Mouse (Mus musculus) kidney, postnatal 36 days (tissue): ENCODE measurements at regions not wholly inside any gene's neighbourhood (a gene's known extent, or its start where the extent isn't known, plus 50 kb on each side); places are given as distances from the start of the nearest gene placed in this dataset.
A peak's percentile ranks its signal among the peaks of the same experiment; 100 is the strongest.

Experiments
- DNase-seq, 2 experiments: peaks; one replicate each; pipeline ENCODE4 v3.0.0; 2021 to 2022; ENCODE audit warnings: mixed read lengths in 2 of 2

DNA sequence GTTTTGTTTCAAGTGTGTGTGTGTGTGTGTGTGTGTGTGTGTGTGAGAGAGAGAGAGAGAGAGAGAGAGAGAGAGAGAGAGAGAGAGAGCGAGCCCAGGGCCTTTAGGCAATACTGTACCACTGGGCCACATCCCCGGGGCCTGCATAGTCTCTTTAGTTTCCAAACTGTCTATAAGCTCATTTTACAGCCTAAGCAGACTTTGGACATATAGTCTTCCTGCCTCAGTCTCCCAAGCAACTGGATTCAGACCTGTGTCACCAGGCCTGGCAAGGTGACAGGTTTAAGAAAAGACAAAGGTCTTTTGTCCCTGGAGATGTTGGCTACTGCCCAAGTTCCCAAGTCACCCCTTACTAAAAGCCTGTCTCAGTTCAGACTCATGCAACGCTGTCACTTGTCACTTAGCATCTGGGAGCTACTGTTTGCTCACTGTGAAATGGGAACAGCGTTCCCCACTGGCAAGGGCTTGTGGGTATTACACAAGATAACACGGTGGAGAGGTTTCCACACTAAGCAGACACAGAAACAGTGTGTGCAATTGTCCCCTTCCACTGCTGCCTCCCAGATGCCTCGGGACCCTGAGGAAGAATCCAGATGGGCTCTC, 113.6 kb upstream of the Irf2bp2 start:
- DNase-seq = no peak

DNA sequence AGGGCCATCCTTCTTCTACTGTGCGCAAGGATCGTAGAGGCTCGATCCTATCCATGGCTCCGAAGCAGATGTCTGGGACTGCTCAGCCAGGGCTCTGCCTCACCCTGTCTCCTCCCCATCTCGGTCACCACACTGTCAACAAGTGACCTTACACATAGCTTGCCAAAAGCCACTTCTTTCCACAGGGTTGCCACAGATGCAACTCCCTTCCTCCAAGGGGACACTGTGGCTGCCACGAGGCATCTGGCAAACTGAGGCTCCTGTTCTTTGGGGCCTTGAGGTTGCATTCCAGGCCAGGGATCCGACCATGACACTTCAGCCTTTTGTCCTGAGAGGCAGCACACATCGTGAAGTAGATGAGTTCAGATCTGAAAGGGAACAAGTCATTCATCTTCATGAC, 112.5 kb upstream of the Irf2bp2 start:
- no peak for DNase-seq

DNA sequence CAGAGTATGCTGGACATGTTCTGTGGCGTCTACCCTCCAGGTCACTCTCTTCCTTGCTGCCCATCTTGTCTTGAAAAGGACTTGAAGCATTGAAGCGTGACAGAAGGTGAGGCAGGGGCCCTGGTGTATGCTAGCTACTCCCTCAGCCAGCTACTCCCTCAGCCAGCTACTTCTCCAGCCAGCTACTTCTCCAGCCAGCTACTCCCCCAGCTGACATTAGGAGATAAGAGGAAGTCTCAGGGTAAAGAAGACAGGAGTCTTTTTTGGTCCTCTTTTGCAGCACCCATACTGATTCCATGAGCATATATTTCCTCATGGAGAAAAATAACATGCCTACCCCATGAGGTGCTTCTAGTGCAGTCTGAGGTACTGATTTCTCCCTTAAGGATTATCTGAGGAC, 111.6 kb upstream of the Irf2bp2 start:
- DNase-seq = no peak

DNA sequence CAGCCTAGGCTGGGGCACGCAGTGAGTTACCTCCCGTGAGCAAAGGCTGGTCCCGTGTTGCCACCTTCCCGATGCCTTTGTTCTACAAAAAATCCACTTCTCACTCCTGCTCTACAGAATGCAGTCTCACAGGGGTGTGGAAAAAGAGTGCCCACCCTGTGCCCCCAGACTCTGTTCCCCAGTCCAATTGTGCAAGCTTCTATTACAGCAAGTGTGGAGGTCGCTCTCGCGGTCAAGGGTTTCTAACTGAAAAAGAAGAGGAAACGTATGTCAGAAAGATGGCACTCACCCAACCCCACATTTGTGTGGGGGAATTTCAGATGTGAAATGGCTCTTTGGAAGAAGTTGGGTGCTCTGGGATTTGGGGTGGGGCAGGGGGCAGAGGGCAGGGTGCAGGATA, 110.9 kb upstream of the Irf2bp2 start:
- peak in 1 of 2 experiments; percentile 35 for DNase-seq

DNA sequence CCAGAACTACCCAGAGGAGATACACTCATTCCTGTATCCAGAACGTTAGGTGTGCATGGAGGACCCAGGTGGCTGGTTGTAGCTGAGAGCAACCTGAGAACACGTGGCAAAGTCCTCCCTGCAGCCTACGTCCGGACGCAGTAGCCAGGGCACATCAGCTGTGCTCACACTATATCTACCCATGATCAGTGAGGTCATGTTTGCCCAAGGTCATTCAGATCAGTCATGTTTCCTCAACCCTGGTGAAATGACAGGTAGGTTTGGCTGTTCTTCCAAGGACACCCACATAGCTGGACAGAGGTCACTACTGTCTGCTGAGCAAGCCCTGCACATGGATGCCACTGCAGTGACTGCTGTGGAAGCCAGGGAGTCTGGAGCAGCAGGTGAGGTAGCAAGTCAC, 109.8 kb upstream of the Irf2bp2 start:
- DNase-seq = no peak

DNA sequence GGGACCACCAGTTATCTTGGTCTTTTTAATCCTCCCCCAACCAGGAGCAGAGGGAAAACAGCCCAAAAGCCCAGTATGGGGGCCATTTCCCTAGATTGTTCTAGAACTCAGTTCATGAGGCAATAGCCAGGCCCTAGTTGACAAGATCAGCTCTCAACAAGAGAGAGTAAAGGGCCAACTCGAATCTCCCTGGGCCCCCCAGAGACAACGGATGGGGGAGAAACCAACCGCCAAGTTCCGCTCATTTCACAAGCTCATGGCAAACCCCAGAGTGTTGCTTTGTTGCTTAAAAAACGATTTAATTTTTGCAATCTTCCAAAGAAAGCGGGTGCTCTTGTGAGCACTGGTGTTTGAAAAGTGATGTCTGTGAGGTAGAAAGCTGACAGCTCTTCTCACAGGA, 108.5 kb upstream of the Irf2bp2 start:
- DNase-seq = no peak

DNA sequence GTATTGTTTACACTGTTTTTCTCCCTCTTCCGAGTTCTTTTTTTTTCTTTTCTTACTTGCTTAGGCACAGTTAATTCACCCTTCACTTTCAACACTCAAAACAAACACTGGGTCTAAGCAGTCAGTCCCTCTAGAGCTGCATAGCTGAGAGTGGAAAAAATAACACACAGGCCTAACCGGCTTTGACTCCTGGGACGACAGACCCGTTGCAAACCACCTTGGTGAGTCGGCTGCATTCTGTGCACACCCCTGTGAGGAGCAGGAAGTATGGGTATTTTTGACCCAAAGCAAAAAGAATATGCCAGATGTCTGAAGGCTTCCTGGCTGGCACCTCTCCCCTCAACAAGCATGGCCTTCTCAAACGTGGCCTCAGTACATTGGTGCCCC, 105.6 kb upstream of the Irf2bp2 start:
- no peak for DNase-seq

DNA sequence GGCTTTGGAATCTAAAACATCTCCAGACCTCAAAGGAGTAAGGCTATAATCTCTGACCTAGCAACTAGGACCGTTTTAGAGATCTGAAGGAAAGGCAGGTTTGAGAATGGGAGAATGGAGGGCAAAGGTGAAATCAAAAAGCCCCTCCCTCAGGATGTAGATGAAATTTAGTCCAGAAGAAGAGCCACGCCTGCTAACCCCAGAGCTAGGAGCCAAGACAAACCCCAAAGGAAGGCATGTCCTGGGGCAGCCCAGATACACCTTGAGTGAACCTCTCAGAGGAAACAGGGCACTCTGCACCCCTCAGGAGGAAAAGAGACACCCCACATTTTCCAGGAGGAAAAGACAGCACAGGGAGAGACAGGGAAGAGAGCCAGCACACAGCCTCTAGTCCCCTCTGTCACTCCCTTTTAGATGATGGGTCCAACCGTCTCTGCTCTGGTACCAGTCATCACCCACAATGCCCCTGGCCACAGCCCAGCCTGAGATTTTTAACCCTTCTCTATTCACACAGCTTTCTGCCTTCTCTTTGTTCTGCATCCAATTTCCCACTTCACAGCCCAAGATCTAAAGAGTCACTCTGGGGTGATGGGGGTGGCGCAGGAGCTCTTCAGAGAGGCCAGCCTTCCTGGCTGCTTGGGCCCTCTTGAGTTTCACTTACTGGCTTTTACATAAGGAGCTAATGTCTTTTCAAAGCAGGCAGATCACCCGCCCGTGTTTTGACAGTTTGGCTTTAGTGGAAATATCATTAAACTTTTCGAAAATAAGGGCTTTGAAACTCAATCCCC, 105.0 kb upstream of the Irf2bp2 start:
- no peak for DNase-seq

DNA sequence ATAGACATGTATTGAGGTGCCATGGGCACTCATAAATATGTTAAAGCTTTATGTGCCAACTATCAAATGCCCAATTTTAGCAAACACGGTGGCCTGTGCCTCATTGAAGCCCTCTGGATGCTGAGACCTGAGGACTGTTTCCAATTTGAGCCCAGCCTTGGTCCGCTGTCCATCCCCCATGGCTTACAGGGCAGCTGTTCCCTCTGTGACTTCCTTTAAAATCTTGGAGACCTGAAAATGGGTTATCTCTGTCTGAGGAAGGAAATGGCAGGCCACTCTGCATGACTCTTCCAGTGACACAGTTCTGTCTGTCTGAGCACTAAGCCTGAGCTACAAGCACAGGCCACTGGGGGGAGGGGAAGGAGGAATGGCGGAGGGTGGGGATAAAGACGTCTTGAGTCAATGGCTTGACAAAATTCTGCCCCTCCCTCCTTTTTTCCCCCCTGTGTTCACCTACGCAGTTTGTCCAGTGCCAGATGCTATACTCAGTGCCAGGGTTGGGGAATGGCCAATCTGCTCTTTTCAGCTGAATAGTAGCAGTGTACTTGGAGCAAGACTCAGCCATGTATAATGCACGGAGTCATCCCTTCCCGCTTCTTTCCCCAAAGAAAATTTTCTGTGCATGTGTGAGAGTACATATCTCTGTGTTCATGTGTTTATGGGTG, 102.7 kb upstream of the Irf2bp2 start:
- no peak for DNase-seq

DNA sequence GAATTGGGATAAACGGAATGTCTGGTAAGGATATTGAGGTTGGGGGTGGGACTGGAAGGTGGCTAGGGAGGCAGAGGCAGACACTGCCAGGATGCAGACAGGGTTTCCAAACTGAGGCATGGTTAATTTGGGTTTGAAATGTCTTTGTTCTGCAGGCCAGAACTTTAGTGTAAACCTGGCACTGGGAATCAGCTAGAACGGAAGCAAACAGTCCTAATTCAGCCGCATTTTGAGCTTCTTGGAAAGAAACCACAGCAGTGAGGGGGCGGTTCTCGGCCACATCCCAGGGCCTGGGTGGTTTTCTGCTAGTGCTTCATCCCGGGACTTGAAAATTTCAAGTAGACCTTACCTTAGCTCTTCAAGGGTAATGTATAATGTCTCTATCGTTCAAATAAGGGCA, 100.6 kb upstream of the Irf2bp2 start:
- DNase-seq = peak; percentile 30 to 31

DNA sequence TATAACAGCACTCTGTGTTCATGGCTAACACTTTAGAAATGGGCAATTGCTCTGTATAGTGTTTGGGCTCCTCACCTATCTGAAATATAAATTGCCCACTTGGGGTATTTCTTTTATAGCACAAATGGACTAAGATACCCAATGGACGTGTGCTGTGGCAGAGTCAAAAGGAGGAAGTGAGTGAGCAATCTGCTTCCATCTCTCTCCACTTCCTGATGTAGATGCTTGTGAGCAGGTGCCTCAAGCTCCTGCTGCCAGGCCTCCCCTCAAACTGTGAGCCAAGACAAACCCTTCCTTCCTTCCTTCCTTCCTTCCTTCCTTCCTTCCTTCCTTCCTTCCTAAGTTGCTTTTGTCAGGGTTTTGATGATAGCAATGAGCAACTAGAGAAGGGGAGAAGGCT, 99.9 kb upstream of the Irf2bp2 start:
- no peak for DNase-seq

DNA sequence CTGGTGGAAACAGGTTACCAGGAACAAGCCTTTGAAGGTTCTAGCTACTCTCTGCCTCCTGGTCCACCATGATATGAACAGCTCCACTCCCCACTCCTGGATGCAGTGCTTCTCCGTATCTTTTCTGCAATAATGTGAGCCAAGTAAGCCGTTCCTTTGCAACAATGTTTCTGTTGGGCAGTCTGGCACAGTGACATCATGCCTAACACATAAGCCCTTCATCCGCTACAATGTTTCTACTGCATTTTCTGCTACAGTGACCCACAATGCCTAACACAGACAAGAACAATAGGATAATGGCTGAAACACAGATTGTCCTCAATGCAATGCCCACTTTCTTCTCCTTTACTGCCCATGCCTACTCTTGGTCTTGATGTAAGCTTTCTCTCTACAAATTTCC, 98.9 kb upstream of the Irf2bp2 start:
- DNase-seq = no peak

DNA sequence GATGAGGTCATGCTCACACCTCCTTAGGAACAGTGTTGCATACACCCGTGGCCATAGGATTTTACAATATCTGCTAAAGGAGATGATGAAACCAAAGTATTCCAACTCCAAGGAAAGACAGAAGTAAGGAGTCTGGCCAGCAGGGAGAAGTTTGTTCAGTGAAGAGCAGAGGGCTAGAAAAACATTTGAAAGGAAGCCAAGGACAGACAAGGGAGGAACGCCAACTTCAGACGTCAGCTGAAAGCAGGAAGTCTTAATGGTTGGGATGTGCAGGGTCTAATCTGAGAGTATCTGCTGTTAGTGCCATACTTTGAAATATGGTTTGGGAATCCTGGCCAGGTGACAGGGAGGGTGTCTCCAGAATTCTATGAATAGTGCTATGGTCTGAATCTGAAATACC, 98.5 kb upstream of the Irf2bp2 start:
- DNase-seq = peak; percentile 65 to 81

DNA sequence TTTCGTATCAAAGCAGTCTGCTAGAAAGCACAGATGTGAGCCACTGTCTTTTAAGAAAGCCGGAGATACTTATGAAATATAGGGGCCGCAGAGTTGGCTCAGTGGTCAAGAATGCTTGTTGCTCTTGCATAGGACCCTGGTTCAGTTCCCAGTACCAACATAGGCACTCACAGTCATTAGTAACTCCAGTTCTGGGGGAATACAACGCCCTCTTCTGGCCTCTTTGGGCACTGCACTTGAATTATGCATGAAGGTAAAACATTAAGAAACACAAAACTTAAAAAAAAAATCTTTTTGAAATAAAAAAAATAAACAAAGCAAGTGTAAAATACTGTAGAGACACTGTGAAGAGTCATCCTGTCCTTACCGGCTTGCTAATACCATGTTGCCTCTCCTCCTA, 94.7 kb upstream of the Irf2bp2 start:
- no peak for DNase-seq

DNA sequence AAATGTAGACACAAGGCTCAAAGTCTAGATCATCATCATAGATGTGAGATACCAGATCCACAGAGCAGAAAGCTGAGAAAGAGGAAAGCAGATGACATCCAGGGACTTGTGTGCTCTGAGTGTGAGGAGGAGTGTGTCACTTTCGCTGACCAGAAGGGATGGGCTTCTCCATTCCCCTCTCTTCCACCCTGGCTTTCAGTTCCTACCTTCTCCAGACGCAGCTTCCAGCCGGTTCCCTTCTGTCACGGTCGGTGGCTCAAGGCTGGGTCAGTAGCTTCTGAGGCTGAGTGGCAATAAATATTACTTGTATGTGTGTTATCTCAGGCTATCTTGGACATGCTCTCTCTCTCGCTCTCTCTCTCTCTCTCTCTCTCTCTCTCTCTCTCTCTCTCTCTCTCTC, 94.2 kb upstream of the Irf2bp2 start:
- DNase-seq = no peak

DNA sequence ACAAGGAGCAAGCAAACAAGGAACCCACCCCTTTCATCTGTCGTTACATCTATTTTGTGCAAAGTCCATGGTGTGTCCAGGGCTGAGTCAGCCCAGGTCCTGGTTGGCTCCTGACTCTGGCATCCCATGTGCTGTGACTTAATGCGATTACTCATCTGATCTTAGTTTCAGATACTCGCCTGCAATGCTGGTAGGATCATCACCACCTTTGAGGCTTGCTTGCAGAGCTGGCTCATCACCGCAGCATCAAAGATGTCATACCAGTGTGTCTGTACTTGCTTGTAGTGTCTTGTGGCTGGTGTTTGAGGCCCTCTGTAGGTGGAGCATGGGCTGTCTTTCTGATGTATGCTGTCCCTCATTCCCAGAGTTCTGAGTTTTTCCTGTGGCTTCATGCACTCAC, 93.0 kb upstream of the Irf2bp2 start:
- no peak for DNase-seq

DNA sequence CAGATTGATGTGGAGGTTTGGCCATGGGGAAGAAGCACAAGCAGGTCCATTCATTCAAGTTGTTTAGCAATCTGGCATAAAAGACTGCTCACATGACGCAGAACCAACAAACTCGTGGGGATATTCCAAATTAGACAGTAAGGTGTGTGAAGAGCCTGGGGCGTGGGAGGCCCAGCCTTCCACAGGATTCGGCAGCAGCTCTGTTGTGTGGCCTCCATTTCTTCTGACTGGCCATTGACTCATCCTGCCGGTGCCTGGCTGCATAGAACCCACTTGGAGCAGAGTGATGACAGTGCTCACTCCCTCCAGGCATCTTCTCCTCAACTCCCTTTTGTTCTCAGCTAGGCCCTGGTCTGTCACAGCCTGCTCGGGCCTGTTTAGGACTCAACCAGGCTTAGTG, 91.6 kb upstream of the Irf2bp2 start:
- DNase-seq = no peak

DNA sequence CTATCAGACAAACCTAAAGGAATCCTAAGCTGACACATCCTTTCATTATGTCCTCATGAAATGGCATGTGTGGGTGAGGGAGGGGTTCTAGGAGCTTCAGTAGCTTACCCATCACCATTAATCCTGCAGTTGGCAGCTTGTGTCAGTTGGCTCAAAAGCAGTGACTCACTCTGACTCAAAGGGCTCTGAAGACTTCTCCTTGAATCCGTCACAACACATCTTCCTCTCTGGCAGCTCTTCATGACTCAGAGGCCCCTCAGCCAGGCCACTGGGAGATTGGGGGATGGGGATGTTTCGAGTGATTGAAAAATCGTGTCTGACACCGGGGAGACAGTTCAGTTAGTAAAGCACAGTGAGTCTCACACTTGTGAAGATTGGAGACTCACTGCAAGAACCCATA, 90.2 kb upstream of the Irf2bp2 start:
- no peak for DNase-seq

DNA sequence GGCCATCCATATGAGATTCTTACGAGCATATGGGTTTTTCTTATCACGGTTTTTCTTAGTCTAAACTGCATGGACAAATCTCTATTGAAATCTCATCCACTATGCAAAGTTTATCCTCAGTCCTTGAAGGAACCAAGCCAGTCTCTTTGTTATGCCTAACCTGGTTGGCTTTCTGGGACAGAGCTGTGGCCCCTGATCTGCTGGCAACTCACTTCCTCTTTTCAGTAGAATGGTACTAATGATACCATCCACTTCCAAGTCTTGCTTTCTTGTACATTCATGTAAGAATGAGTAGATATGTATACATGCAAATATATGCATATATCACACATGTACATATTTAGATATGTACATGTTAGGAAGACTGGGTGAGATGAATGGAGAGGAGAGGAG, 89.8 kb upstream of the Irf2bp2 start:
- no peak for DNase-seq

DNA sequence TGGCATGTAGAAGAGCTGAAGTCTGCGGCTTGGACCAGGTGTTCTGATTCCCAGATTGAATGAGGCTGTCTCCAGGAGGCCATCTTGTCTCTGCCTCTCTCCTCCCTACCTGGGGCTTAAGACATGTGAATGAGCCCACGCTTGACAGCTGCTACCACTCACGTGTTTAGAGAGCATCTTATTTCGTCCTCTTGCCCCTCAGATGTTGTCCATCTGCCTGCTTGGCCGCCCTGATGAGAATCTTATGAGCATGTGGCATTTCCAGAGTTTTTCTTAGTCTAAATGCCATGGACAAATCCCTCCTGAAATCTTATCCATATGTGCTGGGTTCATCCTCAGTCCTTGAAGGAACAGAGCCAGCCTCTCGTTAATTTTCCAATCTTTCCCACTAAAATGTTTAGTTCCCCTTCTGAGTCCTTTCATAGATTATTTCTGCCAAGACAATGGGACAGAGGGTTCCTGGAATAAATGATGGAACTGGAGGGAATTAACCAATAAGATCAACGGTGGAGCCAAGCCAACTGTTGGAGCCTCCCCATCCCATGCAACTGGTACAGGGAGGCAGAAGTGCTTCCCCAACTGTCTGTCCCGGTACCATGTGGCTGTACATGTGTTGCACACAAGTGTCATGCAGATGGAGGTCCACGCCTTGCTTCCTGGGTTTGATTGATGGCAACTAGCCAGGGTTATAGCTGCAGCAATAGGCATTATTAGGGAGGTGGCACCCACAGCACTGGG, 89.2 kb upstream of the Irf2bp2 start:
- no peak for DNase-seq

DNA sequence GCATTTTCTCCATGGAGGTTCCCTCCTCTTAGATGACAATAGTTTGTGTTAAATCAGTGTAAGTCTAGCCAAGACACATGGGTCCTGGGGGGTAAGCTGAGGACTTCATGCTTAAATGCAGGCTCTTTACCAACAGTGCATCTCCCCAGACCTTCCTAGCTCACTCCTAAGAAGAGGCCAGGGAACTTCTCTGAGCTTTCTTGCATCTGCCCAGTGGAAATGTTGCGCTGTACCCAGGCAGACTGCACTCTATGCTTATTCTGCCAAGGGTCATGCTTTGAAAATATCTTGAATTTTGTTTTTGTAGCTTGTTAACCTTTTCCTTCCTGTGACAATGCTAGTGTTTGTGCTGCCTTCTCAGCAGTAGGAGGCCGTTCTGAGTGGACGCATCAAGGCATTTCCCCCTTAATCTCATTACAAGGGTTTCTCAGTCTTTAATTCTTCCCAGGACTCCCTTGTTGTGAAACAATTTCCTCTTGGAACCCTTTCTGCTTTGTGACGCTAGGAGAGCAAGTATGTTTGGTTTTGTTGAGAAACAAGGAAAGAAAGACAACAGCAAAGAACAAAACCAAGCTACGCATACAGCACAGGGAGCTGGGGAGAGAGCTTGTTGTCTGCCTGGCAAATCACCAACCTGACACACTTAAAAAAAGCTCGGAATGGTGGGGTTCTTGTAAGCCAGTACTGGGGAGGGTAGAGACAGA, 88.3 kb upstream of the Irf2bp2 start:
- DNase-seq = no peak

DNA sequence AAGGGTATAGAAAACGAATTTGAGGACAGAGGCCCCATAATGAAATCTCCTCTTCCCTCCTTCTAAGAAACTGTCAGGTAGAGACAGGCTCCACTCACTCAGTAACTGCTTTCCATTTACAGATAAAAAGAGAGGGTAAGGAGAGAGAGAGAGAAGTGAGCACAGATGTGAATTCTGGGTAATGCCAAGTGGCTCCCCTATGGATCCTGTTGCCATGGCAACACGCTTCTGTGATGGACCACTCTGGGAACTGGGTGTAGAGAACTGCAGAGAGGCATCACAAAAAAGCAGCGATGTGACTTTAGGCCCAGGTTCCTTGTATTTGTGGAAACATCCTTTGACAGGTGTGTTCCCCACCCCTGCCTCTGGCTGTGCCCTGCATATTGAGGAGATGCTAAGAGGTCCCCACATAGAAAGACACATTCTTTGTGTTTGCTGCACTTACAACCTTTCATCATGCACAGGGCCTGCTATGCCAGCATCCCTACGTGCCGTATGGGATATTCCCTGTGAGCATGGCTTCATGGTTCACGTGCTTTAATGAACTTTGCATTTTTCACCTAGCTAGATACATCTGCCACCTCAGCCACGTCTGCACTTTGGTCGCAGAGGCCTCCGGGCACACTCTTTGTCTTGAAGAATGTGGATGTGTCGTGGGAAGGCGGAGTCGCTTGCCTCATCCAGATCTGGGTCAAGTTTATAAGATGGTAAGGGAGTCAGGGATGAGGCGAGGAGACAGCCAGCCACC, 84.4 kb upstream of the Irf2bp2 start:
- DNase-seq = peak in 1 of 2 experiments; percentile 40
